Mouse (Mus musculus) midbrain, embryonic 16.5 days (tissue): Measurements from ENCODE around the gene Tpst2. TPM values are rescaled to one million over a fixed set of nuclear protein-coding genes. Genes with fewer than 3 reads are reported as not detected.

Source experiments
- ATAC-seq: fragments of 200-750 bp; cut with Nextera tagmentation; 2 replicates; pipeline ENCODE4 v1.8.0; 2017; ENCODE audit warnings: moderate TSS enrichment
- H3K27ac ChIP-seq: fragments of 300-500 bp; sonication (generic); 2 replicates; pipeline ENCODE4 v1.5.1; 2014; ENCODE audit warnings: mild to moderate bottlenecking, low read length, mixed read lengths
- H3K27me3 ChIP-seq: fragments of 300-500 bp; sonication (generic); 2 replicates; pipeline ENCODE4 v1.6.1; 2014; ENCODE audit warnings: low read depth, low read length, mixed read lengths; ENCODE audit not compliant: control insufficient read depth, insufficient read depth
- H3K36me3 ChIP-seq: fragments of 300-500 bp; sonication (generic); 2 replicates; pipeline ENCODE4 v1.6.1; 2014; ENCODE audit warnings: mild to moderate bottlenecking, low read length, moderate library complexity, mixed read lengths; ENCODE audit not compliant: control insufficient read depth, insufficient read depth
- H3K4me1 ChIP-seq: fragments of 300-500 bp; sonication (generic); 2 replicates; pipeline ENCODE4 v1.6.1; 2014; ENCODE audit warnings: mild to moderate bottlenecking, low read length, mixed read lengths; ENCODE audit not compliant: control insufficient read depth, insufficient read depth
- H3K4me2 ChIP-seq: fragments of 300-500 bp; sonication (generic); 2 replicates; pipeline ENCODE4 v1.6.1; 2014; ENCODE audit warnings: mild to moderate bottlenecking, low read length, mixed read lengths
- H3K4me3 ChIP-seq: fragments of 300-500 bp; sonication (generic); 2 replicates; pipeline ENCODE4 v1.5.1; 2014; ENCODE audit warnings: low read depth, mild to moderate bottlenecking, low read length, moderate library complexity, mixed read lengths
- H3K9ac ChIP-seq: fragments of 300-500 bp; sonication (generic); 2 replicates; pipeline ENCODE4 v1.6.1; 2014; ENCODE audit warnings: low read depth, low read length, mixed read lengths
- H3K9me3 ChIP-seq: fragments of 300-500 bp; sonication (generic); replicated peaks from 2 replicates; pipeline ENCODE4 v1.6.1; 2014; ENCODE audit warnings: mild to moderate bottlenecking, low read length, mixed read lengths; ENCODE audit not compliant: control insufficient read depth, poor library complexity, severe bottlenecking
- whole genome bisulfite sequencing: fragments of 180-500 bp; shearing (Covaris S2); extraction: QIAGEN DNeasy Blood & Tissue Kit; methylation state at CpG from one replicate; pipeline ENCODE4 v1.1.7; 2014; 5-methylcytosine and 5-hydroxymethylcytosine counted together
- polyA plus RNA-seq: library from polyadenylated mRNA; unstranded; fragments of >200 nt; fragmentation: Nextera tagmentation; extraction: Ambion mirVana; gene quantifications from 2 replicates; pipeline ENCODE4 v1.2.1, GENCODE M21; 2015

The Tpst2 gene
- polyA plus RNA-seq, 1 experiment from 2014 or later: 34.5 TPM

DNA sequence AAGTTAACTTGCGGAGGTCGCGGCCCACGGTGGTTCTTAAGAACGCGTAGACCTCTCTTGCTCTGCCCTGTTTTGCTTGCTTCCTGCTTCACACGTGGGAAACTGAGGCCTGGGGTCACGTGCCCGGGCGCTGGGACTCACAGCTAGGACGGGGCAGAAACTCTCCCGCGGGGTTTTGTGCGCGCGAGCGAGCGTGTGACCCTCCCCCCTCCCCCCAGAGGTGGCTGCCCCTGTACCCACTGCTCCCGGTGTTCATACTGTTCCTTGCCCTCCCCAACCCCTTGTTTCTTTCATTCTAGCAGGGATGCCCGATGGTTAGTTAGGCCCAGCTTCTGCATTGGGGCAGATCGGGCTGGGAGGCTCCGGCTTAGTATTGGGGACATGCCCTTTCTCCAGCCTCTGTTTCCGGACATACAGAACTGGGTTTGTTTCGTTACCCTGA is 437 bp downstream of the Tpst2 start:
- peak overlapping the region; percentile 63 for H3K4me3 ChIP-seq
- ATAC-seq: peak; percentile 22; the same call in 1 of the 2 replicates
- peak overlapping the region; percentile 95 for H3K4me2 ChIP-seq
- H3K9me3 ChIP-seq: no peaks in the 10 kb centered on the region
- H3K27ac ChIP-seq: peak overlapping the region; percentile 20; the same call in 1 of the 2 replicates
- H3K36me3 ChIP-seq: no peaks in the 10 kb centered on the region
- H3K9ac ChIP-seq: peak overlapping the region; percentile 75
- peaks cover 17% of the 10 kb centered on the region for H3K4me1 ChIP-seq
- no peaks in the 10 kb centered on the region for H3K27me3 ChIP-seq
- WGBS: under 1% methylated on average over 19 of the region's 24 CpGs

- H3K4me3 ChIP-seq: no peak overlapping the region
- no peak overlapping the region for H3K27ac ChIP-seq
- no peak overlapping the region for H3K9ac ChIP-seq
- peaks cover 21% of the 10 kb centered on the region for H3K4me1 ChIP-seq
- H3K9me3 ChIP-seq: no peaks in the 10 kb centered on the region
- H3K27me3 ChIP-seq: no peaks in the 10 kb centered on the region
- 91% methylated on average over 11 of the region's 11 CpGs for WGBS
- H3K36me3 ChIP-seq: no peaks in the 10 kb centered on the region
- ATAC-seq: no peak
- H3K4me2 ChIP-seq: no peak overlapping the region; the same call in 1 of the 2 replicates
Observed at GRCm38 (mm10) chr5:112277906-112278470, 1.5 kb downstream of the Tpst2 start.

- Histone ChIP-seq H3K27ac (no peak overlapping the region), H3K4me3 (no peak overlapping the region), H3K4me2 (no peak overlapping the region), H3K9me3 (no peaks in the 10 kb centered on the region), H3K9ac (0 out of 2 replicates have a peak overlapping the region, but pooled peaks have one; percentile 18), H3K4me1 (peaks cover 21% of the 10 kb centered on the region), H3K36me3 (no peaks in the 10 kb centered on the region), H3K27me3 (no peaks in the 10 kb centered on the region)
- ATAC-seq: no peak
- WGBS: 94% methylated on average over 17 of the region's 17 CpGs
Observed at GRCm38 (mm10) chr5:112279181-112280021, 2.9 kb downstream of the Tpst2 start.

GRCm38 (mm10) chr5:112280151-112280550 is 3.7 kb downstream of the Tpst2 start:
- H3K27ac ChIP-seq: no peak overlapping the region
- WGBS: 91% methylated on average over 7 of the region's 7 CpGs
- H3K4me2 ChIP-seq: no peak overlapping the region
- no peaks in the 10 kb centered on the region for H3K9me3 ChIP-seq
- peaks cover 19% of the 10 kb centered on the region for H3K4me1 ChIP-seq
- H3K36me3 ChIP-seq: no peaks in the 10 kb centered on the region
- no peak overlapping the region for H3K4me3 ChIP-seq
- H3K27me3 ChIP-seq: no peaks in the 10 kb centered on the region
- 0 out of 2 replicates have a peak overlapping the region, but pooled peaks have one; percentile 18 for H3K9ac ChIP-seq
- ATAC-seq: no peak

GRCm38 (mm10) chr5:112280863-112281660 is 4.6 kb downstream of the Tpst2 start:
- H3K4me3 ChIP-seq: no peak overlapping the region
- H3K9me3 ChIP-seq: no peaks in the 10 kb centered on the region
- no peak overlapping the region for H3K27ac ChIP-seq
- no peaks in the 10 kb centered on the region for H3K27me3 ChIP-seq
- 51% methylated on average over 15 of the region's 15 CpGs for WGBS
- H3K9ac ChIP-seq: no peak overlapping the region
- no peak for ATAC-seq
- H3K36me3 ChIP-seq: no peaks in the 10 kb centered on the region
- no peak overlapping the region for H3K4me2 ChIP-seq
- H3K4me1 ChIP-seq: peaks cover 17% of the 10 kb centered on the region

GRCm38 (mm10) chr5:112281676-112282075 is 5.2 kb downstream of the Tpst2 start:
- ATAC-seq: no peak
- no peaks in the 10 kb centered on the region for H3K27me3 ChIP-seq
- no peaks in the 10 kb centered on the region for H3K36me3 ChIP-seq
- WGBS: 87% methylated on average over 4 of the region's 4 CpGs
- H3K9me3 ChIP-seq: no peaks in the 10 kb centered on the region
- H3K4me1 ChIP-seq: peaks cover 17% of the 10 kb centered on the region
- no peak overlapping the region for H3K27ac ChIP-seq
- H3K4me2 ChIP-seq: no peak overlapping the region
- no peak overlapping the region for H3K9ac ChIP-seq
- H3K4me3 ChIP-seq: no peak overlapping the region

DNA sequence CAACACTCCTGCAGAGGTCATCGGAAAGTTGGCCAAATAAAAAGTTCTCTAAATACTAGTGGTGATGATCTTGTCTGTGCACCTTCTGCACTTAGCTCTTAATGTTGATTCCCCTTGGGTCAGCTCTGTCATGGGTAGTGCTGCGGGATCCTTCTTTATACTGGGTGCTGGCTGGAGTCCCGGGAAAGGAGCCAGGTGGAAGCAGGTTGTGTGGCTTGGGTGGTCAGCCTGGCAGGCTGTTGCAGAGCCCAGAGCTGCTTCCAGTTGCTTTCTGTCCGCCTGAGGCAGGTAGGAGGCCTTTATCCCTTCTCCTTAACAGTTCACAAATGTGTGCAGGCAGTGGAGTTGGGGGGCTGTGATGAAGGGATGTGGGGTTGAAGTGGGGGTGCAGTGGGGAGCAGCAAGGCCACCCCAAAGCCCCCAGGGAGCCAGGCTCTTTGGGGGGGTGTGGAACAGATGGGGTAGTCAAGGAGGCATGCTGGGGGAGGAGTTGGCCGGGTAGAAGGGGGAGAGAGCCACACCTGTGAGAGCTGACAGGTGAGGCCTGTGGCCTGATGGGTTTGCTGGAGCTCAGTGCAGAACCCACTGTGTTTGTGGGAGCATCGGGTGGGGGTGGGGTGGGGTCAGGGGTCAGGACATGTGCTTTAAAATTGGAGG is 5.8 kb downstream of the Tpst2 start:
- 79% methylated on average over 6 of the region's 6 CpGs for whole genome bisulfite sequencing
- peaks cover 13% of the 10 kb centered on the region for H3K4me1 ChIP-seq
- no peak overlapping the region for H3K27ac ChIP-seq
- no peak for ATAC-seq
- no peaks in the 10 kb centered on the region for H3K27me3 ChIP-seq
- no peaks in the 10 kb centered on the region for H3K36me3 ChIP-seq
- no peak overlapping the region for H3K4me3 ChIP-seq
- no peaks in the 10 kb centered on the region for H3K9me3 ChIP-seq
- no peak overlapping the region for H3K9ac ChIP-seq
- H3K4me2 ChIP-seq: no peak overlapping the region

DNA sequence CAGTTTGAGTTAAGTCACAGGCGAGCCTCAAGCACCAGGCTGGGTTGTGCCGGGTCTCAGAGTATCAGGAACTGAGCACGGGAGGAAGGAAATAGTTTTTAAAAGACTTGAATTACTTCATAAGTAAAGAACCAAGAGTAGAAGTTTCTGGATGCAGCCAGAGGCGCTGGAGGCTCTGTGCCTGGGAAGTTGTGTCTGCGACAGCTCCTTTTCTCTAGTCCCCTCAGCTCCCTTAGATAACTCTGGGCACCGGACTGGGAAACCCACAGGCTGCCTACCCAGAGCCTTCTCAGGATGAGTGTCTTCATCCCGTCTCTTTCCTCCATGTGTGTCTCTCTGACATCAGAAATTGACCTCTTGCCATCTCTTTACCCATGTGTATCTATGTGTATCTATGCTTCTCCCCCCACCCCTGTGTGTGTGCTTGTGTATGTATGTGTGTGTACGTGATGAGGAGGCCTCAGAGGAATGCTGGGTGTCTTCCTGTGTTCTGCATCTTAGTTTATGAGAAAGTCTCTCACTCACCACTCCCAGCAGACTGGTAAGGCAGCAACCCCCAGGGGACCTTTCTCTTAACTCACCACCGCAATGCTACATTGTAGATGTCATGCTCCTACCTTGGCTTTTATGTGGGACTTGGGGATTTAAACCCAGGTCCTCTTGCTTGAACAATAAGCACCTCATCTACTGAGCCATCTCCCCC is 6.4 kb downstream of the Tpst2 start:
- Histone ChIP-seq H3K27ac (no peak overlapping the region), H3K27me3 (no peaks in the 10 kb centered on the region), H3K9ac (no peak overlapping the region), H3K4me1 (peaks cover 6% of the 10 kb centered on the region), H3K9me3 (no peaks in the 10 kb centered on the region), H3K4me2 (no peak overlapping the region), H3K36me3 (no peaks in the 10 kb centered on the region), H3K4me3 (no peak overlapping the region)
- ATAC-seq: no peak
- WGBS: 82% methylated on average over 9 of the region's 9 CpGs
